Mouse (Mus musculus) forebrain, postnatal 0 days (tissue): ENCODE measurements around the gene D7Ertd443e. TPM values are rescaled to one million over a fixed set of nuclear protein-coding genes. Genes with fewer than 3 reads are reported as not detected.

Experiments
- ATAC-seq: fragments of 200-750 bp; cut with Nextera tagmentation; 2 replicates; pipeline ENCODE4 v1.8.0; 2017; ENCODE audit warnings: mild to moderate bottlenecking, moderate library complexity
- DNase-seq: peaks from one replicate; pipeline ENCODE4 v3.0.0-alpha.2; 2015
- H3K27ac ChIP-seq: fragments of 300-500 bp; sonication (generic); 2 replicates; pipeline ENCODE4 v1.5.1; 2014; ENCODE audit warnings: low read depth, mild to moderate bottlenecking, antibody characterized with exemption, low read length, moderate library complexity, mixed read lengths
- H3K27me3 ChIP-seq: fragments of 300-500 bp; sonication (generic); 2 replicates; pipeline ENCODE4 v1.6.1; 2014; ENCODE audit warnings: mild to moderate bottlenecking, low read length, mixed read lengths; ENCODE audit not compliant: insufficient read depth
- H3K36me3 ChIP-seq: fragments of 300-500 bp; sonication (generic); 2 replicates; pipeline ENCODE4 v1.6.1; 2014; ENCODE audit warnings: mild to moderate bottlenecking, moderate library complexity; ENCODE audit not compliant: insufficient read depth
- H3K4me1 ChIP-seq: fragments of 300-500 bp; sonication (generic); 2 replicates; pipeline ENCODE4 v1.6.1; 2014; ENCODE audit warnings: antibody characterized with exemption; ENCODE audit not compliant: insufficient read depth
- H3K4me2 ChIP-seq: fragments of 300-500 bp; sonication (generic); 2 replicates; pipeline ENCODE4 v1.6.1; 2014; ENCODE audit warnings: low read depth, mild to moderate bottlenecking, moderate library complexity
- H3K4me3 ChIP-seq: fragments of 300-500 bp; sonication (generic); 2 replicates; pipeline ENCODE4 v1.5.1; 2014; ENCODE audit warnings: low read depth, low read length, mixed read lengths
- H3K9ac ChIP-seq: fragments of 300-500 bp; sonication (generic); 2 replicates; pipeline ENCODE4 v1.6.1; 2014; ENCODE audit warnings: mild to moderate bottlenecking
- H3K9me3 ChIP-seq: fragments of 300-500 bp; sonication (generic); 2 replicates; pipeline ENCODE4 v1.6.1; 2016; ENCODE audit warnings: low read length
- CTCF ChIP-seq: sonication (generic); IDR thresholded peaks from 2 replicates; pipeline ENCODE4 v1.5.1; 2016; ENCODE audit warnings: antibody characterized with exemption, control low read depth, low read depth
- WGBS: fragments of 180-500 bp; shearing (Covaris S2); extraction: QIAGEN DNeasy Blood & Tissue Kit; methylation state at CpG from one replicate; pipeline ENCODE4 v1.1.7; 2014; 5-methylcytosine and 5-hydroxymethylcytosine counted together
- polyA plus RNA-seq: library from polyadenylated mRNA; unstranded; fragments of >200 nt; fragmentation: Nextera tagmentation; extraction: Ambion mirVana; gene quantifications from 2 replicates; pipeline ENCODE4 v1.2.1, GENCODE M21; 2015
- total RNA-seq: library from RNA; depleted of rRNA; stranded (reverse); fragments of >200 nt; gene quantifications from 2 replicates; pipeline ENCODE4 v1.2.3, GENCODE M21; 2014

Gene D7Ertd443e
- total and polyA plus RNA-seq, 2 experiments from 2014 or later = 0.15 to 1.6 TPM

DNA sequence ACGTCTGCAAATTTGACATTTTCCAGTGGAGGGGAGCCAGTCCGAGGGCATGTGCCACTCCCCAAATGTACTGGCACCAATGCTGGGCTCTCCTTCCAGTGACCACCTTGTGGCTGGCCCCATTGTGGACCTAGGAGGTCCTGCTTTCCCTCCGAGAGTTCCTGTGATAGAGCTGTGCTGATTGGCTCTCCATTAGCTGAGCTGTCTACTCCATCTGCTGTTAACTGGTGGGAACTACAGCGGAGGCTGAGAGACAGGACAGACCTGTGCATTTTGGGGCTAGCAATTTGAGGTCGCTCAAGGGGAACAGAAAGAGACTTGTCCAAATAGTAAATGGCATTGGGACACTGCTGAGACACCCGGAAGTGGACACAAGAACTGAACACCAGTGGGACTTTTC lies 36.6 kb downstream of the D7Ertd443e start:
- 36% methylated on average over 6 of the region's 6 CpGs for WGBS
- no peaks in the 10 kb centered on the region for H3K4me1 ChIP-seq

GRCm38 (mm10) chr7:134342202-134342601 lies 43.3 kb downstream of the D7Ertd443e start:
- H3K27me3 ChIP-seq = no peaks in the 10 kb centered on the region
- no peak for ATAC-seq
- no peak overlapping the region for H3K4me2 ChIP-seq
- no peaks in the 10 kb centered on the region for H3K36me3 ChIP-seq
- no peak overlapping the region for H3K4me3 ChIP-seq
- H3K4me1 ChIP-seq = no peaks in the 10 kb centered on the region
- no peak overlapping the region for H3K9ac ChIP-seq
- DNase-seq = peak; percentile 38
- 61% methylated on average over 2 of the region's 2 CpGs for WGBS
- TF ChIP-seq CTCF = no peak
- no peaks in the 10 kb centered on the region for H3K9me3 ChIP-seq
- no peak overlapping the region for H3K27ac ChIP-seq

More for the DNA sequence above, 36.6 kb downstream of the D7Ertd443e start:
- Histone ChIP-seq H3K9ac (no peak overlapping the region), H3K27ac (no peak overlapping the region), H3K27me3 (no peaks in the 10 kb centered on the region), H3K36me3 (no peaks in the 10 kb centered on the region), H3K4me2 (no peak overlapping the region), H3K9me3 (no peaks in the 10 kb centered on the region), H3K4me3 (no peak overlapping the region)
- TF ChIP-seq CTCF = peak; percentile 86
- DNase-seq (peak; percentile 61), ATAC-seq (peak; percentile 45; the same call in 1 of the 2 replicates)

GRCm38 (mm10) chr7:134335951-134336350 lies 49.5 kb downstream of the D7Ertd443e start:
- no peaks in the 10 kb centered on the region for H3K9me3 ChIP-seq
- no peak for TF ChIP-seq CTCF
- H3K36me3 ChIP-seq = no peaks in the 10 kb centered on the region
- ATAC-seq (no peak), DNase-seq (no peak)
- H3K4me2 ChIP-seq = no peak overlapping the region
- H3K27me3 ChIP-seq = no peaks in the 10 kb centered on the region
- H3K4me3 ChIP-seq = no peak overlapping the region
- H3K9ac ChIP-seq = no peak overlapping the region
- 83% methylated on average over 3 of the region's 3 CpGs for WGBS
- no peaks in the 10 kb centered on the region for H3K4me1 ChIP-seq
- no peak overlapping the region for H3K27ac ChIP-seq

- no peak overlapping the region for H3K4me3 ChIP-seq
- whole genome bisulfite sequencing = 18% methylated on average over 10 of the region's 10 CpGs
- peak; percentile 71 for DNase-seq
- H3K4me2 ChIP-seq = no peak overlapping the region
- no peaks in the 10 kb centered on the region for H3K9me3 ChIP-seq
- peak; percentile 69 for TF ChIP-seq CTCF
- no peaks in the 10 kb centered on the region for H3K27me3 ChIP-seq
- peak; percentile 55; the same call in 1 of the 2 replicates for ATAC-seq
- H3K36me3 ChIP-seq = no peaks in the 10 kb centered on the region
- no peak overlapping the region for H3K9ac ChIP-seq
- no peak overlapping the region for H3K27ac ChIP-seq
- no peaks in the 10 kb centered on the region for H3K4me1 ChIP-seq
Measured at GRCm38 (mm10) chr7:134320979-134321378, 64.5 kb downstream of the D7Ertd443e start.

DNA sequence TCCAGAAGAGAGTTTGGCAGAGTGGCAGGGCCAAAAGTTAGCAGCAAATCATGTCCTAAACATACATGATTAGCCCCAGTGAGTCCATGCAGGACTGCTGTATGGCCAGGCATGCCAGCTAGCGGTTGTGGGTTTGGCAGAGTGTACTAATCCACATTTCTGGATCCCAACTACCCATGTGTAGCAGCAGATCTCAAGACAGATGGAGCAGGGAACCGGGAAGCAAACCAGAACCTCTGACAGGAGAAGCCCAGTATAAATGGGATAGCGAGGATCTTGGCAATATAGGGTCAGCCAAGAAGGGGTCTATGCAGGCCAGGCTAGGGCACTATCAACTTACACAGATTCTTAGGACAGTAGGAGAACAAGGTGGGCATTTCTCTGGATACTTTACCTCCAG lies 83.4 kb downstream of the D7Ertd443e start:
- no peaks in the 10 kb centered on the region for H3K9me3 ChIP-seq
- no peak overlapping the region for H3K4me2 ChIP-seq
- H3K9ac ChIP-seq = no peak overlapping the region
- 0 out of 2 replicates have a peak overlapping the region, but pooled peaks have one; percentile 15 for H3K27ac ChIP-seq
- no peaks in the 10 kb centered on the region for H3K4me1 ChIP-seq
- TF ChIP-seq CTCF = no peak
- H3K4me3 ChIP-seq = no peak overlapping the region
- no peaks in the 10 kb centered on the region for H3K36me3 ChIP-seq
- ATAC-seq = peak; percentile 45; the same call in 1 of the 2 replicates
- peak; percentile 53 for DNase-seq
- no peaks in the 10 kb centered on the region for H3K27me3 ChIP-seq
- 76% methylated on average over 3 of the region's 3 CpGs for WGBS

DNA sequence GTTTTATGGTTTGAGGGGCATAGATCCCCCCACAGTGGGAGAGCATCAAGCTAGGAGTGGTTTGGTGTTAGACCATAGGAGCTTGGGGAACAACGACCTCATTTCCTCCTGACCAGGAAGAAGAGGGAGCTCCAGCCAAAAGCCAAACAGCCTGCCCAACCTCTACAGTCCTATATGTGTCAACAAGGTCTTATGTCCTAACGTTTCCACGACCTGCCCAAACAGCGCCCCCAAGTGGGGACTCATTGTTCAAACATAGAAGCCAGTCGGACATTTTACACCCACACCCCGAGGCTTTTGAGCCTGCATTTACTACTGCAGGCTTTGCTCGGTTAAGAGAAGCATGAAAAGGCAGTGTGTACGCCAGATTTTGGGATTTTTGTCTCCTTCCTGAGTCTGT lies 84.2 kb downstream of the D7Ertd443e start:
- peak; percentile 38 for DNase-seq
- no peak overlapping the region for H3K4me2 ChIP-seq
- no peak overlapping the region for H3K4me3 ChIP-seq
- H3K4me1 ChIP-seq = no peaks in the 10 kb centered on the region
- TF ChIP-seq CTCF = peak; percentile 40
- H3K27me3 ChIP-seq = no peaks in the 10 kb centered on the region
- no peak overlapping the region for H3K9ac ChIP-seq
- WGBS = 44% methylated on average over 8 of the region's 8 CpGs
- no peaks in the 10 kb centered on the region for H3K9me3 ChIP-seq
- no peaks in the 10 kb centered on the region for H3K36me3 ChIP-seq
- H3K27ac ChIP-seq = no peak overlapping the region
- no peak for ATAC-seq

GRCm38 (mm10) chr7:134292750-134293149 lies 92.7 kb downstream of the D7Ertd443e start:
- no peaks in the 10 kb centered on the region for H3K9me3 ChIP-seq
- H3K4me3 ChIP-seq = no peak overlapping the region
- WGBS = 80% methylated on average over 3 of the region's 3 CpGs
- H3K27me3 ChIP-seq = no peaks in the 10 kb centered on the region
- H3K4me1 ChIP-seq = no peaks in the 10 kb centered on the region
- H3K27ac ChIP-seq = no peak overlapping the region
- ATAC-seq (no peak), DNase-seq (no peak)
- H3K9ac ChIP-seq = no peak overlapping the region
- no peak overlapping the region for H3K4me2 ChIP-seq
- no peak for TF ChIP-seq CTCF
- H3K36me3 ChIP-seq = no peaks in the 10 kb centered on the region
